Mouse (Mus musculus) forebrain, embryonic 13.5 days (tissue): ENCODE measurements around the gene Thada. TPM values are rescaled to one million over a fixed set of nuclear protein-coding genes. Genes with fewer than 3 reads are reported as not detected.
"Not testable (repeated sequence)": the region's sequence is repeated elsewhere in the genome, so short reads cannot be mapped to it uniquely, and the experiment has no call there.

Source experiments
- ATAC-seq: fragments of 200-750 bp; cut with Nextera tagmentation; 2 replicates; pipeline ENCODE4 v1.8.0; 2017
- H3K27ac ChIP-seq: fragments of 300-500 bp; sonication (generic); 2 replicates; pipeline ENCODE4 v1.5.1; 2015; ENCODE audit warnings: inconsistent platforms, mild to moderate bottlenecking, moderate library complexity
- H3K27me3 ChIP-seq: fragments of 300-500 bp; sonication (generic); 2 replicates; pipeline ENCODE4 v1.6.1; 2015; ENCODE audit warnings: mild to moderate bottlenecking, inconsistent platforms
- H3K36me3 ChIP-seq: fragments of 300-500 bp; sonication (generic); 2 replicates; pipeline ENCODE4 v1.6.1; 2015; ENCODE audit warnings: mild to moderate bottlenecking, inconsistent platforms; ENCODE audit not compliant: poor library complexity, severe bottlenecking
- H3K4me1 ChIP-seq: fragments of 300-500 bp; sonication (generic); 2 replicates; pipeline ENCODE4 v1.6.1; 2015; ENCODE audit warnings: inconsistent platforms
- H3K4me2 ChIP-seq: fragments of 300-500 bp; sonication (generic); 2 replicates; pipeline ENCODE4 v1.6.1; 2015; ENCODE audit warnings: inconsistent platforms, mild to moderate bottlenecking, moderate library complexity
- H3K4me3 ChIP-seq: fragments of 300-500 bp; sonication (generic); 2 replicates; pipeline ENCODE4 v1.5.1; 2015; ENCODE audit warnings: mild to moderate bottlenecking, inconsistent platforms
- H3K9ac ChIP-seq: fragments of 300-500 bp; sonication (generic); 2 replicates; pipeline ENCODE4 v1.6.1; 2015; ENCODE audit warnings: mild to moderate bottlenecking, inconsistent platforms
- H3K9me3 ChIP-seq: fragments of 300-500 bp; sonication (generic); replicated peaks from 2 replicates; pipeline ENCODE4 v1.6.1; 2016; ENCODE audit warnings: inconsistent platforms
- WGBS: fragments of 180-500 bp; shearing (Covaris S2); methylation state at CpG from one replicate; pipeline ENCODE4 v1.1.7; 2015; 5-methylcytosine and 5-hydroxymethylcytosine counted together
- polyA plus RNA-seq: library from polyadenylated mRNA; unstranded; fragments of >200 nt; fragmentation: Nextera tagmentation; extraction: Ambion mirVana; gene quantifications from 2 replicates; pipeline ENCODE4 v1.2.1, GENCODE M21; 2015

Gene Thada
- polyA plus RNA-seq, 1 experiment from 2014 or later, result 6.9 TPM

GRCm38 (mm10) chr17:84190885-84191284, 275.1 kb downstream of the Thada start:
- H3K27me3 ChIP-seq, result peaks cover 14% of the 10 kb centered on the region; the same call in 1 of the 2 replicates
- no peak overlapping the region for H3K9ac ChIP-seq
- WGBS, result 27% methylated on average over 8 of the region's 8 CpGs
- H3K9me3 ChIP-seq, result no peaks in the 10 kb centered on the region
- H3K4me3 ChIP-seq, result no peak overlapping the region
- H3K4me1 ChIP-seq, result peaks cover 29% of the 10 kb centered on the region
- no peak for ATAC-seq
- H3K36me3 ChIP-seq, result 0 out of 2 replicates have a peak, but pooled peaks cover 22% of the 10 kb centered on the region
- H3K4me2 ChIP-seq, result no peak overlapping the region
- H3K27ac ChIP-seq, result no peak overlapping the region

GRCm38 (mm10) chr17:84189127-84189854, 276.7 kb downstream of the Thada start:
- no peaks in the 10 kb centered on the region for H3K9me3 ChIP-seq
- H3K4me1 ChIP-seq, result peaks cover 33% of the 10 kb centered on the region
- H3K9ac ChIP-seq, result peak overlapping the region; percentile 69
- H3K36me3 ChIP-seq, result 0 out of 2 replicates have a peak, but pooled peaks cover 22% of the 10 kb centered on the region
- no peak for ATAC-seq
- H3K27me3 ChIP-seq, result peaks cover 14% of the 10 kb centered on the region; the same call in 1 of the 2 replicates
- peak overlapping the region; percentile 90 for H3K27ac ChIP-seq
- 81% methylated on average over 5 of the region's 5 CpGs for WGBS
- peak overlapping the region; percentile 89 for H3K4me2 ChIP-seq
- H3K4me3 ChIP-seq, result no peak overlapping the region

DNA sequence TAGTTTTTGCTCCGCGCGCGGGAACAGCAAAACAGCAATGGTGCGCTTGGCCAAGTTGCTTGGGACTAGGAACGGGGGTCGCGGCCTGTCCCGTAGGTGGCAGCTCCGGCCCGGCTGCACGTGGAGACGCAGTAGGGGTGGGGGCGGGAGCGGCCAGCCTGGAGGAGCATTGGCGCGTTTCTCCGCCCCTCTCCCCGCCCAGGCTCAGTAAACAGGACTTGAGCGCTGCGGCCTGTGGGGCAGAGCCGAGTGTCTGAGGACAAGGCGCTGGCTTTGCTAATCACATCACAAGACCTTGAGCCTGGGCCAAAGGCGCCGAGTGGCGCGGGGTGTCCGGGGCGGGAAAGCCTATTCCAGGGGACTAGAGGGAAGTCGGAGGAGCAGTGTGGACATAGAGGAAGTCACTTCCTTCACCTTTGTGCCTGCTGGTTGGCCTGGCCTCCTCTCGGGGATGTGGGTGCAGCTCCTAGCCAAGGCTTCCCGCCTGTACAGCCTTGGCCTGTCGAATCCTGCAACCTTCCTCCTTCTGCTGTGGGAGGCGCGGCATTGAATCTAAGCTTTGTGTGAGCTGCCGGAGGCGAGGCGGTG, 277.5 kb downstream of the Thada start:
- Histone ChIP-seq H3K9ac (peak overlapping the region; percentile 69), H3K27me3 (peaks cover 14% of the 10 kb centered on the region; the same call in 1 of the 2 replicates), H3K9me3 (no peaks in the 10 kb centered on the region), H3K36me3 (0 out of 2 replicates have a peak, but pooled peaks cover 22% of the 10 kb centered on the region), H3K27ac (peak overlapping the region; percentile 90), H3K4me2 (peak overlapping the region; percentile 89), H3K4me1 (peaks cover 35% of the 10 kb centered on the region), H3K4me3 (peak overlapping the region; percentile 56)
- ATAC-seq, result peak; percentile 82
- 1% methylated on average over 38 of the region's 38 CpGs for WGBS

GRCm38 (mm10) chr17:84187727-84188373, 278.2 kb downstream of the Thada start, which contains the start of gene Zfp36l2:
TSS of gene Zfp36l2 (minus strand) at chr17:84187947.
- Histone ChIP-seq H3K4me2 (peak within 1 kb of the TSS; percentile 89), H3K4me3 (peak within 1 kb of the TSS; percentile 60), H3K9me3 (no peaks in the 10 kb centered on the region), H3K27ac (peak within 1 kb of the TSS; percentile 90), H3K27me3 (peaks cover 14% of the 10 kb centered on the region; the same call in 1 of the 2 replicates), H3K36me3 (0 out of 2 replicates have a peak, but pooled peaks cover 18% of the 10 kb centered on the region), H3K4me1 (peaks cover 42% of the 10 kb centered on the region), H3K9ac (peak within 1 kb of the TSS; percentile 80)
- under 1% methylated on average over 59 of the region's 76 CpGs for WGBS
- ATAC-seq, result peak; percentile 88

DNA sequence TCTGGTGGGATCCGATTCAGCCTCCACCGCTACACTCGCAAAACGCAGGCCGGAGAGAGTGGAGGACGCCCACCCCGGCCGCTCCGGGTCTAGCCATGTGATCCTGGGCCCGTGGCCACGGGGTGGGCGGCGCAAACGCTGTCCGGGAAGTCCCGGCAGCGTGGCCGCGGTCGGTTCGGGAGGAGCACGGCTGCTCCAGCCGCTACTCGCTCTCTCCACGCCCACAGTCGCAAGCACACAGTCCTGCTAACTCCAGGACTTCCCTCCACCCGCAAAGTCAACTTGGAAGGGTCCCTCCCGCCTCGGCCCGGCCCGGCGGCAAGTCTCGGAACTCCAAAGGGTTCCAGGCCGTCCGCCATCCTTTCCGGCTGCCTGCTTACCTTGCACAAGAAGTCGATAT, 278.7 kb downstream of the Thada start:
- 0 out of 2 replicates have a peak, but pooled peaks cover 13% of the 10 kb centered on the region for H3K36me3 ChIP-seq
- H3K27ac ChIP-seq, result peak overlapping the region; percentile 86
- H3K27me3 ChIP-seq, result peaks cover 14% of the 10 kb centered on the region; the same call in 1 of the 2 replicates
- not testable (repeated sequence) for H3K9me3 ChIP-seq
- peak; percentile 17 for ATAC-seq
- H3K4me1 ChIP-seq, result peaks cover 47% of the 10 kb centered on the region
- WGBS, result 3% methylated on average over 6 of the region's 37 CpGs
- H3K4me2 ChIP-seq, result peak overlapping the region; percentile 89
- peak overlapping the region; percentile 80 for H3K9ac ChIP-seq
- peak overlapping the region; percentile 60 for H3K4me3 ChIP-seq

DNA sequence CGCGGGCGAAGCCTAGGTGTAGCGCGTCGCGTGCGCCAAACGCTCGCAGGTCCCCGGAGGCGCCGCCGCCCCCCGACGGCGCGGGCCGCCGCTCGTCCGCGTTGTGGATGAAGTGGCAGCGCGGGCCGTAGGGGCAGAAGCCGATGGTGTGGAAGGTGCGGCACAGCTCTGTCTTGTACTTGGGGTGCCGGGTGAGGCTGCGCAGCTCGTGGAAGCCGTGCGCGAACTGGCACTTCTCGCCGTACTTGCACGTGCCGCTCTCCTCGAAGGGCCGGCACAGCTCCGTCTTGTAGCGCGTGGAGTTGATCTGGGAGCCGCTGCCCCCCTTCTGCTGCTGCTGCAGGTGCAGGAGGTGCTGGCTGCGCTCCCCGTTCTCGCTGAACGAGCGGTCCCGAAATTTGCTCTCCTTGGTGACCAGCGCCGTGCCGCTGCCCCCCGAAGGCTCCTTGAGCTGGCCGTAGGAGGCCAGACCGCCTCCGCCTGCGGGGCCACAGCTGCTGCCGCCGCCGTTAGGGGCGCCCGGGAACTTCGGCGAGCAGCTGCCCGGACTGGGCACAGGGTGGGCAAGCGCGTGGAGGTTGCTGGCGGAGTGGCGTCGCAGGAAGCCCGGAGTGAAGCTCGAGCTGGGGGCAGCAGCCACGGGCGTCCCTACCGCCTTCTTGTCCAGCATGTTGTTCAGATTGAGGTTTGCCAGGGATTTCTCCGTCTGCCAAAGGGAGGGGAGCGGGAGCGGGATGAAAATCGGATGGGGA, 279.4 kb downstream of the Thada start:
- Histone ChIP-seq H3K4me3 (peak overlapping the region; percentile 60), H3K27ac (peak overlapping the region; percentile 86), H3K9me3 (no peaks in the 10 kb centered on the region; the same call in 1 of the 2 replicates), H3K27me3 (peaks cover 14% of the 10 kb centered on the region; the same call in 1 of the 2 replicates), H3K9ac (peak overlapping the region; percentile 80), H3K36me3 (0 out of 2 replicates have a peak, but pooled peaks cover 6% of the 10 kb centered on the region), H3K4me1 (peaks cover 47% of the 10 kb centered on the region), H3K4me2 (peak overlapping the region; percentile 74)
- ATAC-seq, result no peak
- 1% methylated on average over 76 of the region's 80 CpGs for WGBS

DNA sequence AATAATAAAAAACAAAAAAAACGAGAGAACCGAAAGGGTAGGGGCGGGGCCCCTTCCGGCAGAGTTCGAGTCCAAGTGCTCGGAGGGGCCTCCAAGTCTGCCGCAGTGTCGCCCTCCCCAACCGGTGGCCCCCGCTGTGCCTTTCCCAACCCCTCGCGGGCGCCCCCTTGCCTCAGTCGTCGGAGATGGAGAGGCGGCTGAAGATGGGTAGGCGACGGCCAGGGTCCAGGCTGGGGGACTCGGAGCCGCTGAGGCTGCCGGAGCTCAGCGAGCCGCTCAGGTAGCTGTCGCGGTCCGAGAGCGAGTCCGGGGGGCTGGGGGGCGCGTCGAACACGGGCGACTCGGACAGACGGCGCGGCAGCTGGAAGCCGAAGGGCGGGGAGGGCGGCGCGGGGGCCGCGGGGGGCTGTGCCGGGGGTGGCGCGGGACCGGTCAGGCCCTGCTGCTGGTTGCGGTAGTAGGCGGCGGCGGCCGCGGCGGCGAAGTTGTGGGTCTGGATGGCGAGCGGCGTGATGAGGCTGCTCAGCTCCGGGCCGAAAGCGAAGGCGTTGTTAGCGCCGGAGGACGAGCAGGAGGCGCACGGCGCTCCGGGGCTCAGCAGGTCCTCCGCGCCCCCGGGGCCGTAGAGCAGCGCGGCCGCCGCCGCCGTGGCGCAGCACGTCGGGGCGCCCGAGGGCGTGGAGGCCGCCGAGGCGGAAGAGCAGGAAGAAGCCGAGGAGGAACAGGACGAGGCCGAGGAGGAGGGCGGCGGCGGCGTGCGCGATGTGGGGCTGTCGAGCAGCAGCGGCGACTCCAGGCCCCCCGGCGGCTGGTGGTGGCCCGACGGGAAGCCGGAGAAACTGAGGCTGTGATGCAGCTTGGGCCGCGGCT, 280.2 kb downstream of the Thada start:
- no peak; the same call in 1 of the 2 replicates for ATAC-seq
- no peaks in the 10 kb centered on the region; the same call in 1 of the 2 replicates for H3K9me3 ChIP-seq
- 1% methylated on average over 74 of the region's 108 CpGs for WGBS

DNA sequence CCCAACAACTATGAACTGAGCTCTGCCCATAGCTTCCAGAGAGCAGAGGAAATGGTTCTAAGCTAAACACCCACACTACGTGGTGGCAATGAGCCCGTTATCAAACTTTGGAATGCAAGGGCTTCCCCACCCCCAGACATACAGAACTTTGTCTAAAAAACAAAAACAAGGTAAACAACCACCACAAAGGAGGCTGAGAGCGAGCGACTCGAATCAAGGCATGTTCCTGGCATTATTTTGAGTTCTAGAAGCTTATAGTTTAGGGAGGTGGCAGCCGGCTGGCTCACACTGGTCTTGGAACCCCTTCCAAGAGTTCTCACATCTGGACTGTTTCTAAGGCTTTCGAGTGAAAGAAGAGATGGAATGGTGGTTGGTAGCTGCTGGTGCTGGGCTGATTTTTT, 281.0 kb downstream of the Thada start:
- 6% methylated on average over 7 of the region's 7 CpGs for WGBS
- H3K4me2 ChIP-seq, result peak overlapping the region; percentile 74
- peak overlapping the region; percentile 35; the same call in 1 of the 2 replicates for H3K27ac ChIP-seq
- no peak for ATAC-seq
- no peaks in the 10 kb centered on the region; the same call in 1 of the 2 replicates for H3K9me3 ChIP-seq
- peaks cover 53% of the 10 kb centered on the region for H3K4me1 ChIP-seq
- peak overlapping the region; percentile 60 for H3K4me3 ChIP-seq
- 0 out of 2 replicates have a peak, but pooled peaks cover 3% of the 10 kb centered on the region for H3K36me3 ChIP-seq
- peak overlapping the region; percentile 80 for H3K9ac ChIP-seq
- peaks cover 14% of the 10 kb centered on the region; the same call in 1 of the 2 replicates for H3K27me3 ChIP-seq

More for the DNA sequence above, 280.2 kb downstream of the Thada start:
- peaks cover 14% of the 10 kb centered on the region; the same call in 1 of the 2 replicates for H3K27me3 ChIP-seq
- H3K4me2 ChIP-seq, result peak overlapping the region; percentile 74
- H3K36me3 ChIP-seq, result 0 out of 2 replicates have a peak, but pooled peaks cover 3% of the 10 kb centered on the region
- peak overlapping the region; percentile 86 for H3K27ac ChIP-seq
- H3K9ac ChIP-seq, result peak overlapping the region; percentile 80
- peak overlapping the region; percentile 60 for H3K4me3 ChIP-seq
- H3K4me1 ChIP-seq, result peaks cover 48% of the 10 kb centered on the region

DNA sequence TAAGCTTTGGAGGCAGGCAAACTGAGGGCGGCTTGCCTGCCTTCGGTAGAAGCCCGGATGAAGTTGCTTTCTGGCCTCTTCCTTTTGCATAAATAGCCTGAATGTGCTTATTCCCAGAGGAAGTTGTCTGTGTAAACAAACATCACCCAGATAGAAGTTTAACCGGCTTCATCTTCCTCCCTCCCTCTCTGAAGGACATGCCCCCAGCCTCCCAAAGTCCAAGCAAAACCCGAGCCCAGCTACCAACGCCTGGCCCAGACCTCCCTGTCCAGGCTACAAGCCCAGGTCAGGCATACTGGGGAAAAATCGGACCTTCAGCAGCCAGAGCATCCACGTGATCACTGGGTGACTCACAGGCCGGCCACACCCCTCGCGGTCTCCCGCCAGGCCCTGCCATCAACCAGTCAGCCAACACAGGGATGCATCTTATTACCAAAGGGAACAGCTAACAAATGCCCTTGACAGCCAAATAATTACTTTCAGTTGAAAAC, 282.7 kb downstream of the Thada start:
- no peak for ATAC-seq
- Histone ChIP-seq H3K27me3 (peaks cover 9% of the 10 kb centered on the region; the same call in 1 of the 2 replicates), H3K4me3 (peak overlapping the region; percentile 14; the same call in 1 of the 2 replicates), H3K27ac (no peak overlapping the region), H3K4me1 (peaks cover 38% of the 10 kb centered on the region), H3K9me3 (no peaks in the 10 kb centered on the region; the same call in 1 of the 2 replicates), H3K4me2 (peak overlapping the region; percentile 45), H3K36me3 (0 out of 2 replicates have a peak, but pooled peaks cover 3% of the 10 kb centered on the region), H3K9ac (peak overlapping the region; percentile 46)
- 8% methylated on average over 12 of the region's 12 CpGs for WGBS
